Mouse (Mus musculus) olfactory bulb, adult 2 months (tissue): ENCODE measurements at regions not wholly inside any gene's neighbourhood (a gene's known extent, or its start where the extent isn't known, plus 50 kb on each side); places are given as distances from the start of the nearest gene placed in this dataset.

Experiments
- H3K27ac ChIP-seq: fragments of 200-500 bp; 2 replicates; pipeline ENCODE4 v1.5.1; 2012; ENCODE audit warnings: low read depth, low read length; ENCODE audit not compliant: insufficient read depth
- H3K4me1 ChIP-seq: fragments of 200-500 bp; 2 replicates; pipeline ENCODE4 v1.6.1; 2012; ENCODE audit warnings: low read length; ENCODE audit not compliant: control insufficient read depth, insufficient read depth
- H3K4me3 ChIP-seq: fragments of 200-500 bp; 2 replicates; pipeline ENCODE4 v1.5.1; 2012; ENCODE audit warnings: mild to moderate bottlenecking, low read depth, low read length, moderate library complexity; ENCODE audit not compliant: insufficient read depth
- CTCF ChIP-seq: fragments of 200-500 bp; IDR thresholded peaks from 2 replicates; pipeline ENCODE4 v1.5.1; 2012; ENCODE audit warnings: low read depth, mild to moderate bottlenecking, low read length, moderate library complexity; ENCODE audit not compliant: insufficient read depth
- POLR2A ChIP-seq: fragments of 200-500 bp; IDR thresholded peaks from 2 replicates; pipeline ENCODE4 v1.6.1; 2012; ENCODE audit warnings: mild to moderate bottlenecking, low read depth, low read length, moderate library complexity; ENCODE audit not compliant: insufficient read depth
- WGBS: fragments of 180-500 bp; shearing (Covaris S2); methylation state at CpG from one replicate; pipeline ENCODE4 v1.1.7; 2018; 5-methylcytosine and 5-hydroxymethylcytosine counted together

- no peak overlapping the region for H3K4me3 ChIP-seq
- H3K4me1 ChIP-seq = no peaks in the 10 kb centered on the region
- 93% methylated on average over 9 of the region's 9 CpGs for WGBS
- TF ChIP-seq POLR2A (no peak), CTCF (no peak)
- no peak overlapping the region for H3K27ac ChIP-seq
Measured at GRCm38 (mm10) chr13:44117841-44118240, 333.3 kb downstream of the Cd83 start.

GRCm38 (mm10) chr13:44118846-44119245 is 334.3 kb downstream of the Cd83 start:
- Histone ChIP-seq H3K27ac (no peak overlapping the region), H3K4me3 (no peak overlapping the region), H3K4me1 (no peaks in the 10 kb centered on the region)
- 78% methylated on average over 6 of the region's 6 CpGs for WGBS
- TF ChIP-seq CTCF (no peak), POLR2A (no peak)

- Histone ChIP-seq H3K4me1 (no peaks in the 10 kb centered on the region), H3K4me3 (no peak overlapping the region), H3K27ac (no peak overlapping the region)
- no peak for TF ChIP-seq CTCF
- no peak for TF ChIP-seq POLR2A
- WGBS = 58% methylated on average over 8 of the region's 8 CpGs
Measured at GRCm38 (mm10) chr13:44121241-44121671, 336.7 kb downstream of the Cd83 start.

GRCm38 (mm10) chr13:44121932-44122331 is 337.4 kb downstream of the Cd83 start:
- no peak for TF ChIP-seq CTCF
- TF ChIP-seq POLR2A = no peak
- no peak overlapping the region for H3K27ac ChIP-seq
- H3K4me3 ChIP-seq = no peak overlapping the region
- H3K4me1 ChIP-seq = no peaks in the 10 kb centered on the region
- 83% methylated on average over 7 of the region's 7 CpGs for WGBS

- H3K4me1 ChIP-seq = no peaks in the 10 kb centered on the region
- H3K4me3 ChIP-seq = no peak overlapping the region
- H3K27ac ChIP-seq = no peak overlapping the region
- TF ChIP-seq CTCF (no peak), POLR2A (no peak)
- 51% methylated on average over 10 of the region's 10 CpGs for WGBS
Measured at GRCm38 (mm10) chr13:44126198-44126597, 341.6 kb downstream of the Cd83 start.

- no peak for TF ChIP-seq CTCF
- no peak for TF ChIP-seq POLR2A
- WGBS = 97% methylated on average over 16 of the region's 16 CpGs
Measured at GRCm38 (mm10) chr13:44128506-44129274, 344.1 kb downstream of the Cd83 start.

GRCm38 (mm10) chr13:44131916-44132315 is 347.3 kb downstream of the Cd83 start:
- peaks cover 3% of the 10 kb centered on the region for H3K4me1 ChIP-seq
- H3K27ac ChIP-seq = no peak overlapping the region
- H3K4me3 ChIP-seq = no peak overlapping the region
- 72% methylated on average over 5 of the region's 5 CpGs for WGBS
- TF ChIP-seq POLR2A (no peak), CTCF (no peak)

More at GRCm38 (mm10) chr13:44128506-44129274, 344.1 kb downstream of the Cd83 start:
- Histone ChIP-seq H3K4me1 (peaks cover 3% of the 10 kb centered on the region), H3K27ac (no peak overlapping the region), H3K4me3 (no peak overlapping the region)

- TF ChIP-seq CTCF (no peak), POLR2A (no peak)
- WGBS = 83% methylated on average over 4 of the region's 4 CpGs
Measured at GRCm38 (mm10) chr13:44132510-44132909, 347.9 kb downstream of the Cd83 start.

GRCm38 (mm10) chr13:44133436-44133835 is 348.9 kb downstream of the Cd83 start:
- 47% methylated on average over 9 of the region's 9 CpGs for WGBS
- peaks cover 3% of the 10 kb centered on the region for H3K4me1 ChIP-seq
- H3K4me3 ChIP-seq = no peak overlapping the region
- no peak for TF ChIP-seq POLR2A
- TF ChIP-seq CTCF = no peak
- no peak overlapping the region for H3K27ac ChIP-seq

More at GRCm38 (mm10) chr13:44132510-44132909, 347.9 kb downstream of the Cd83 start:
- Histone ChIP-seq H3K4me1 (peaks cover 3% of the 10 kb centered on the region), H3K4me3 (no peak overlapping the region), H3K27ac (no peak overlapping the region)

GRCm38 (mm10) chr13:44141181-44141580 is 356.6 kb downstream of the Cd83 start:
- TF ChIP-seq POLR2A (no peak), CTCF (no peak)
- Histone ChIP-seq H3K27ac (no peak overlapping the region), H3K4me3 (no peak overlapping the region), H3K4me1 (no peaks in the 10 kb centered on the region)
- 69% methylated on average over 5 of the region's 5 CpGs for WGBS
